Mouse (Mus musculus) bone marrow, adult 2 months (tissue): ENCODE measurements at regions not wholly inside any gene's neighbourhood (a gene's known extent, or its start where the extent isn't known, plus 50 kb on each side); places are given as distances from the start of the nearest gene placed in this dataset.

Experiments used
- CTCF ChIP-seq: fragments of 200-500 bp; IDR thresholded peaks from 2 replicates; pipeline ENCODE4 v1.5.1; 2011; ENCODE audit warnings: low read length, control low read depth; ENCODE audit not compliant: control insufficient read depth, insufficient read depth
- POLR2A ChIP-seq: fragments of 200-500 bp; IDR thresholded peaks from 2 replicates; pipeline ENCODE4 v1.6.1; 2011; ENCODE audit warnings: low read depth, mild to moderate bottlenecking, control low read depth, low read length, borderline replicate concordance; ENCODE audit not compliant: control insufficient read depth

- no peak for TF ChIP-seq CTCF
- TF ChIP-seq POLR2A, result no peak
These were observed 171.4 kb downstream of the Usp46 start for GRCm38 (mm10) chr5:73896785-73897184.
